Mouse (Mus musculus) E14TG2a.4 (cell line): Measurements from ENCODE around the gene Stx11.

Experiments
- H3K27me3 ChIP-seq: 2 replicates; pipeline ENCODE4 v1.6.1; 2014; ENCODE audit warnings: low read length, control low read depth; ENCODE audit not compliant: insufficient read depth
- H3K36me3 ChIP-seq: 2 replicates; pipeline ENCODE4 v1.6.1; 2014; ENCODE audit warnings: low read length, control low read depth; ENCODE audit not compliant: insufficient read depth
- H3K4me1 ChIP-seq: replicated peaks from 2 replicates; pipeline ENCODE4 v1.6.1; 2014; ENCODE audit warnings: low read depth, low read length, control low read depth
- H3K4me3 ChIP-seq: replicated peaks from 2 replicates; pipeline ENCODE4 v1.5.1; 2014; ENCODE audit warnings: mild to moderate bottlenecking, low read length
- H3K9me3 ChIP-seq: 2 replicates; pipeline ENCODE4 v1.6.1; 2014; ENCODE audit warnings: low read length, control low read depth
- CTCF ChIP-seq: conservative IDR thresholded peaks from 2 replicates; pipeline ENCODE4 v1.5.1; 2014; ENCODE audit warnings: low read length
- NANOG ChIP-seq: IDR thresholded peaks from 2 replicates; pipeline ENCODE4 v1.6.1; 2014; ENCODE audit warnings: borderline replicate concordance, low read length, mixed read lengths
- POU5F1 ChIP-seq: IDR thresholded peaks from 2 replicates; pipeline ENCODE4 v1.6.1; 2014; ENCODE audit warnings: low read length, borderline replicate concordance

The Stx11 gene

GRCm38 (mm10) chr10:12914203-12914602 is 49.9 kb downstream of the Stx11 start:
- Histone ChIP-seq H3K4me3 (peak overlapping the region; percentile 35; the same call in 1 of the 2 replicates), H3K9me3 (no peaks in the 10 kb centered on the region), H3K36me3 (no peaks in the 10 kb centered on the region), H3K27me3 (no peaks in the 10 kb centered on the region), H3K4me1 (peaks cover 81% of the 10 kb centered on the region)
- no peak for TF ChIP-seq CTCF
- no peak for TF ChIP-seq NANOG
- TF ChIP-seq POU5F1, result no peak

- Histone ChIP-seq H3K4me1 (peaks cover 70% of the 10 kb centered on the region), H3K4me3 (peak overlapping the region; percentile 33), H3K9me3 (peaks cover 16% of the 10 kb centered on the region), H3K36me3 (no peaks in the 10 kb centered on the region), H3K27me3 (no peaks in the 10 kb centered on the region)
- TF ChIP-seq CTCF (no peak), NANOG (no peak), POU5F1 (no peak)
These were observed 52.0 kb downstream of the Stx11 start for GRCm38 (mm10) chr10:12911981-12912530.

- peaks cover 16% of the 10 kb centered on the region for H3K9me3 ChIP-seq
These were observed 52.6 kb downstream of the Stx11 start for GRCm38 (mm10) chr10:12911451-12911850.

GRCm38 (mm10) chr10:12909891-12910290 is 54.2 kb downstream of the Stx11 start:
- no peak for TF ChIP-seq NANOG
- TF ChIP-seq CTCF, result no peak
- no peak for TF ChIP-seq POU5F1
- H3K36me3 ChIP-seq, result no peaks in the 10 kb centered on the region
- H3K4me1 ChIP-seq, result peaks cover 49% of the 10 kb centered on the region
- H3K9me3 ChIP-seq, result peaks cover 16% of the 10 kb centered on the region
- H3K27me3 ChIP-seq, result no peaks in the 10 kb centered on the region
- no peak overlapping the region for H3K4me3 ChIP-seq

More at GRCm38 (mm10) chr10:12911451-12911850, 52.6 kb downstream of the Stx11 start:
- Histone ChIP-seq H3K4me3 (peak overlapping the region; percentile 33), H3K4me1 (peaks cover 63% of the 10 kb centered on the region), H3K27me3 (no peaks in the 10 kb centered on the region), H3K36me3 (no peaks in the 10 kb centered on the region)
- TF ChIP-seq NANOG, result no peak
- no peak for TF ChIP-seq CTCF
- TF ChIP-seq POU5F1, result no peak

GRCm38 (mm10) chr10:12909179-12909578 is 54.9 kb downstream of the Stx11 start:
- peaks cover 42% of the 10 kb centered on the region for H3K4me1 ChIP-seq
- TF ChIP-seq POU5F1 (no peak), CTCF (no peak), NANOG (no peak)
- no peak overlapping the region for H3K4me3 ChIP-seq
- H3K27me3 ChIP-seq, result no peaks in the 10 kb centered on the region
- peaks cover 16% of the 10 kb centered on the region for H3K9me3 ChIP-seq
- no peaks in the 10 kb centered on the region for H3K36me3 ChIP-seq

GRCm38 (mm10) chr10:12904140-12904528 is 60.0 kb downstream of the Stx11 start:
- H3K9me3 ChIP-seq, result peaks cover 16% of the 10 kb centered on the region

GRCm38 (mm10) chr10:12903440-12904139 is 60.5 kb downstream of the Stx11 start:
- Histone ChIP-seq H3K27me3 (no peaks in the 10 kb centered on the region), H3K4me1 (no peaks in the 10 kb centered on the region), H3K36me3 (no peaks in the 10 kb centered on the region), H3K4me3 (no peak overlapping the region), H3K9me3 (peaks cover 11% of the 10 kb centered on the region)
- TF ChIP-seq POU5F1 (no peak), CTCF (no peak), NANOG (no peak)

More at GRCm38 (mm10) chr10:12904140-12904528, 60.0 kb downstream of the Stx11 start:
- Histone ChIP-seq H3K4me3 (no peak overlapping the region), H3K27me3 (no peaks in the 10 kb centered on the region), H3K4me1 (no peaks in the 10 kb centered on the region), H3K36me3 (no peaks in the 10 kb centered on the region)
- TF ChIP-seq CTCF (no peak), POU5F1 (no peak)

DNA sequence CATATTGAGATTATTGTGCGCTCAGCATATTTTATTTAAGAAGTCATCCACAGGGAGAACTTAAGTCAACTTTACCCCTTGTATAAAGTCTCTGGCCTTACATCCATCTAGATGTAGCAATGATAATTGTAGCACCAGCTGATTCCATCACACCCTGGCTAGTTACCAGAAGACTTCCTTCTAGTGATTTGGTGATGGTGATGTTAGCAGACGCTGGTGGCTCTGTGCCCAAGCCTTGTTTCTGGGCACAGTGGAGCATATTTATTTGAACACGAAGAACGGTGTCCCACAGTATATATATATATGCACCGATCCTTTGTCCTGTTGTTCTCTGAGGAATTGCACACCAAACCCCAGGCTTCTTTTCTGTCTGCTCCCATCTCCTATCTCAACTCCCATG is 64.2 kb downstream of the Stx11 start:
- Histone ChIP-seq H3K9me3 (peaks cover 5% of the 10 kb centered on the region; the same call in 1 of the 2 replicates), H3K4me1 (no peaks in the 10 kb centered on the region), H3K27me3 (no peaks in the 10 kb centered on the region), H3K36me3 (no peaks in the 10 kb centered on the region), H3K4me3 (no peak overlapping the region)
- TF ChIP-seq POU5F1 (no peak), CTCF (no peak), NANOG (no peak)

- no peak for TF ChIP-seq NANOG
- TF ChIP-seq POU5F1, result no peak
- TF ChIP-seq CTCF, result no peak
- peaks cover 2% of the 10 kb centered on the region for H3K4me1 ChIP-seq
These were observed 70.8 kb downstream of the Stx11 start for GRCm38 (mm10) chr10:12893339-12893738.

More at GRCm38 (mm10) chr10:12893339-12893738, 70.8 kb downstream of the Stx11 start:
- no peaks in the 10 kb centered on the region for H3K36me3 ChIP-seq
- no peak overlapping the region for H3K4me3 ChIP-seq
- no peaks in the 10 kb centered on the region for H3K27me3 ChIP-seq
- H3K9me3 ChIP-seq, result peaks cover 5% of the 10 kb centered on the region; the same call in 1 of the 2 replicates
